Mouse (Mus musculus) embryonic facial prominence, embryonic 14.5 days (tissue): ENCODE measurements around the gene Ctnna3. TPM values are rescaled to one million over a fixed set of nuclear protein-coding genes. Genes with fewer than 3 reads are reported as not detected.

Source experiments
- ATAC-seq: fragments of 200-750 bp; cut with Nextera tagmentation; 2 replicates; pipeline ENCODE4 v1.8.0; 2017; ENCODE audit warnings: low read depth, moderate number of reproducible peaks, moderate TSS enrichment
- DNase-seq: peaks from one replicate; pipeline ENCODE4 v3.0.0-alpha.2; 2015; ENCODE audit warnings: low spot score
- H3K27ac ChIP-seq: fragments of 300-500 bp; sonication (generic); replicated peaks from 2 replicates; pipeline ENCODE4 v1.5.1; 2014; ENCODE audit warnings: low read depth, mild to moderate bottlenecking, low read length, moderate library complexity
- H3K27me3 ChIP-seq: fragments of 300-500 bp; sonication (generic); replicated peaks from 2 replicates; pipeline ENCODE4 v1.6.1; 2014; ENCODE audit warnings: low read length; ENCODE audit not compliant: control insufficient read depth, insufficient read depth
- H3K36me3 ChIP-seq: fragments of 300-500 bp; sonication (generic); 2 replicates; pipeline ENCODE4 v1.6.1; 2014; ENCODE audit warnings: low read length, mixed read lengths; ENCODE audit not compliant: control insufficient read depth, insufficient read depth
- H3K4me1 ChIP-seq: fragments of 300-500 bp; sonication (generic); 2 replicates; pipeline ENCODE4 v1.6.1; 2014; ENCODE audit warnings: antibody characterized with exemption, low read length; ENCODE audit not compliant: control insufficient read depth, insufficient read depth
- H3K4me2 ChIP-seq: fragments of 300-500 bp; sonication (generic); 2 replicates; pipeline ENCODE4 v1.6.1; 2014; ENCODE audit warnings: low read depth, mild to moderate bottlenecking, low read length, moderate library complexity, mixed read lengths
- H3K4me3 ChIP-seq: fragments of 300-500 bp; sonication (generic); 2 replicates; pipeline ENCODE4 v1.5.1; 2014; ENCODE audit warnings: low read depth, mild to moderate bottlenecking, low read length
- H3K9ac ChIP-seq: fragments of 300-500 bp; sonication (generic); 2 replicates; pipeline ENCODE4 v1.6.1; 2014; ENCODE audit warnings: low read depth, mild to moderate bottlenecking, low read length, moderate library complexity, mixed read lengths
- H3K9me3 ChIP-seq: fragments of 300-500 bp; sonication (generic); 2 replicates; pipeline ENCODE4 v1.6.1; 2016; ENCODE audit warnings: low read length; ENCODE audit not compliant: control insufficient read depth
- WGBS: fragments of 180-500 bp; shearing (Covaris S2); extraction: QIAGEN DNeasy Blood & Tissue Kit; methylation state at CpG from one replicate; pipeline ENCODE4 v1.1.7; 2014; 5-methylcytosine and 5-hydroxymethylcytosine counted together
- polyA plus RNA-seq: library from polyadenylated mRNA; unstranded; fragments of >200 nt; fragmentation: Nextera tagmentation; extraction: Ambion mirVana; gene quantifications from 2 replicates; pipeline ENCODE4 v1.2.1, GENCODE M21; 2014

The Ctnna3 gene
- polyA plus RNA-seq, 1 experiment from 2014 or later: 1.6 TPM

DNA sequence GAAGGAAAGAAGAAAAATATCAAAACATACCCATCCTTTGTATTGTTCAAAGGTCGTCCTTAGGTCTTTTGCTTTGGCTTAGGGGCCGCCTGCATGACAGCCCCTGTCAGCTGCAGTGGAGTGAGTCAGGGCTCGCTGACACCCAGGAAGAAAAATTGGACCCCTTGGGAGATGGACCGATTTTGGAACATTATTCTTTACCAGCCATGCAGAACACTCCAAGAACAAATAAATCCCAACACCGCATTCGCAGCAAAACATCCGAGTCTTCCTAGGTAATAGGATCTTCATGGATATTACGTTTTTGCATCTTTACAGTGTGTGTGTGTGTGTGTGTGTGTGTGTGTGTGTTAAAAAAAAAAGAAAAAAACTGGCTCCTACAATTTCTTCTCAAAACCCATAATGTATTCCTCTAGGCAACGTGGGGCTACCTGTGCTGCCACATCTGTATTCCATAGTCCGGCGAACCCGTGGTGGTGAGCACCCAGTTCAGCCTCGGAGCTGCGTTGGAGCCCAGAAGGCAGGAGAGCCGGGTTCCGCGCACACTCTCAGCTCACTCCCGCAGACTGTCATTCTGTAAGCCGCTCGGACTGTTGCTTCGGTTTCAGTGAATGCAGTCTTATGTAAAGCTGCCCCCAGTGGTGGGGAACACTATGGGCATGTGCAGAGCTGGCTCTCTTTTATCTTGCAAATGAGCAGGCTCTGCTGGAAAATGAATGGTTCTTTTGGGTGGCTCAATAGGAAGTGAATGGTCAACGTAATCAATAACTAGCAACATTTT is 660.0 kb downstream of the Ctnna3 start, which contains the start of gene Lrrtm3:
Gene Lrrtm3, minus strand, starts transcription at position 598 of the 781 bp plus-strand sequence.
- H3K4me1 ChIP-seq: peaks cover 12% of the 10 kb centered on the region; the same call in 1 of the 2 replicates
- DNase-seq: peak; percentile 94
- no peaks in the 10 kb centered on the region for H3K36me3 ChIP-seq
- ATAC-seq: peak; percentile 93
- H3K9ac ChIP-seq: peak within 1 kb of the TSS; percentile 41
- H3K27ac ChIP-seq: no peak within 1 kb of the TSS
- H3K4me2 ChIP-seq: peak within 1 kb of the TSS; percentile 76
- WGBS: under 1% methylated on average over 22 of the region's 22 CpGs
- H3K9me3 ChIP-seq: no peaks in the 10 kb centered on the region
- peaks cover 20% of the 10 kb centered on the region for H3K27me3 ChIP-seq
- peak within 1 kb of the TSS; percentile 43 for H3K4me3 ChIP-seq

DNA sequence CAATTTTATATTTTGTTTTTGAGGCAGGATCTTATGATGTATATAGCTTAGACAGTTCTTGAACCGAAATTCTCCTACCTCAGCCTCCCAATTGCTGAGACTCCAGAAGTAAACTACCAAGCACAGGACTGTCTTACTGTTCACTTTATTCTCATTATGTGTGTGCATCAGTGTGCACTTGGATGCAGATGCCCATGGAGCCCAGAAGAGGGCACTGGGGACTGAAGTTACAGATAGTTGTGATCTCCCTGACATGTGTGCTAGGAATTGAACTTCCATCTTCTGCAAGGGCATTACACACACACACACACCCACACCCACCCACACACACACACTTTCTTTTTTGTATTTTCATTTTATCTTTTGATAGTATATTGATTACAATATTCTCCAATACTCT is 666.6 kb downstream of the Ctnna3 start:
- Histone ChIP-seq H3K4me1 (no peaks in the 10 kb centered on the region), H3K27me3 (peaks cover 3% of the 10 kb centered on the region; the same call in 1 of the 2 replicates), H3K4me3 (no peak overlapping the region), H3K9me3 (no peaks in the 10 kb centered on the region), H3K4me2 (no peak overlapping the region), H3K9ac (no peak overlapping the region), H3K27ac (no peak overlapping the region), H3K36me3 (no peaks in the 10 kb centered on the region)
- ATAC-seq: no peak
- 96% methylated on average over 1 of the region's 1 CpGs for WGBS
- no peak for DNase-seq

DNA sequence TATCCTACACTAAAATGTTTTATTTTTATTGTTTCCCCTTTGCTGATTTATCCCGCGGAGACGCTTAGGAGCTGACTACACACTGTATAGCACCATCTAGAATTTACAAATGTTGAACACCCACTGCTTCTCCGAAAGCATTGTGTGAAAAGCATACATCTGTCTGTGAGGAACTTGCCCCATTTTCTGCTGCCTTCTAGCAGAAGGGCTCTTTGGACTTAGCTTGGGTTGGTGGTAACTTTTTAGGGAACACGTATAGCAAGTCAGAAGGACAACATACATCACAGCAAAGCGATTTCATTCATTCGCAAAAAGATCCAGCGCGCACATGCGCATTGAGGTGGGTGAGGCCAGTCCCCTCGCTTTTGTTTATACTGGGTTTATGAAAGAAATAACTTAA is 685.3 kb downstream of the Ctnna3 start:
- no peaks in the 10 kb centered on the region for H3K36me3 ChIP-seq
- no peaks in the 10 kb centered on the region for H3K27me3 ChIP-seq
- H3K4me3 ChIP-seq: no peak overlapping the region
- no peak overlapping the region for H3K27ac ChIP-seq
- no peak overlapping the region for H3K9ac ChIP-seq
- no peak for DNase-seq
- ATAC-seq: no peak
- H3K9me3 ChIP-seq: no peaks in the 10 kb centered on the region
- no peak overlapping the region for H3K4me2 ChIP-seq
- WGBS: 94% methylated on average over 11 of the region's 11 CpGs
- H3K4me1 ChIP-seq: no peaks in the 10 kb centered on the region

DNA sequence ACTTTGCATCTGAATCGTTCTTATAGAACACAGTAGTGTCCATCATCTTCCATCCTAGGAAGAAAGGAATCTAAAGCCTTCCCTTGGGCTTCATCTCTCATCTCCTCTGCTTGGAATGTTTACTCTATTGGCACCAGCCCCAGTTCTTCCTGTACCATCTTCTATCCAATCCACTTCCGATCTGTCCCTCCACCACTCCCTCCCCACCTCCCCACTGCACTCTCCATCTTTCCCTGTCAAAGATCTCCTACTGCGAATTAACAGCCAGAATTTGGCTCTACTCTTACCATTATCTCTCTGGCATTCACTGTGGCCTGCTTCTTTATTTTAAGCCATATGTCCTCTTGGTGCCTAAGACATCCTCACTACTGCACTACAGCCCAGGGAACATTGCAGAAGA is 688.9 kb downstream of the Ctnna3 start:
- WGBS: 73% methylated on average over 3 of the region's 3 CpGs
- ATAC-seq: no peak

DNA sequence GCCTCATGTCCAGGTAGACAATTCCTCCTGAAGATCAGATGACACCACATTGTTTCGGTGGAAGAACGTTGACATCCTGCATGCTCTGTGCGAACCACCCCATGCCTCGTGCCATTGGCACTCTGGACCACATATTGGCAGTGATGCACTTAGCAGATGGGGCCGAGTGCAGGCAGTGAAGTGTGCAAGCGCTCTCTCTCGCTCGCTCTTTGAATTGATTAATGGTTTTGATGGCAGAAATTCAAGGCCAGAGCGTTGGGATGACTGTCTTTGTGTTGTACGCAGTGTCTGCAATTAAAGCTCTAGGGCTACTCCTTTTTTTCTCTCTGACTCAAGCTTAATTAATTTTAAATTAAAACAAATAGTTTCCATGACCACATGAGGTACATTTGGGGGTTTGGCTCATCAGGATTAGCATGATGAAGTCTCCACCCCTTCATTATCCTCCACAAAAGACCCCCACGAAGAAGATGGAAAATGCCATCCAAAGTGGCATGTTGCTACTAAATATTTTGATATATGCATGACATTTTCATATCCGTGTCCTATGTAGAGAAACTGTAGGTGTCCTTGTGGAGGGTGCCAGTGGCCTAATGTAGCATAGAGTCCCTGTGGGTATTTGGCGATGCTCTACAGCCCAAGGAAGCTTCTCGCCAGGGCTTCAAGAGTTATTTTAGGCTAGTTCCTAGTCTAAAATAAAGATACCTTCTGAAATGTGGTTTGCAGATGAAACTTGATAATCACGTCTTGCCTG is 700.7 kb downstream of the Ctnna3 start:
- Histone ChIP-seq H3K4me1 (no peaks in the 10 kb centered on the region), H3K27me3 (no peaks in the 10 kb centered on the region), H3K9ac (no peak overlapping the region), H3K27ac (no peak overlapping the region), H3K36me3 (no peaks in the 10 kb centered on the region), H3K9me3 (no peaks in the 10 kb centered on the region), H3K4me3 (no peak overlapping the region), H3K4me2 (no peak overlapping the region)
- 84% methylated on average over 15 of the region's 15 CpGs for WGBS
- ATAC-seq (no peak), DNase-seq (no peak)

More for the DNA sequence above, 688.9 kb downstream of the Ctnna3 start:
- Histone ChIP-seq H3K27me3 (no peaks in the 10 kb centered on the region), H3K9me3 (no peaks in the 10 kb centered on the region), H3K4me1 (no peaks in the 10 kb centered on the region), H3K36me3 (no peaks in the 10 kb centered on the region), H3K27ac (no peak overlapping the region), H3K9ac (no peak overlapping the region), H3K4me3 (no peak overlapping the region), H3K4me2 (no peak overlapping the region)
- no peak for DNase-seq

DNA sequence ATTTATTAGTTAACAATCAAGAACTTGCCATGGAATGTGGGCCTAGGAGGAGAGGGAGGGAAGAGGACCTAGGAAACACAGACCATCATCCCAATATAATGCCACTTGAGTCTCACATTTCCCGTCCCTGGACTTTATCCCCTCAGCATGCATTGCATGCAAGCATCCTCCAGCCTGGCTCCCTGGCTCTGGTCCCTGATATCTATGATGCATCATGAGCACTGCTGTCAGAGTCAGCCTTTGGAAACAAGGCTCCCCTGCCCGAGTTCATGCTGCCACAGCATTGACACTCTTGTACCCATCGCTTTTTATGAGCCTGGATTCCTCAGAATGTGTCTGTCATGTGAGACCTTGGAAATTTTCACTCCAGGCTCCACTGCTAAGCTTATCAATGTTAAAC is 703.6 kb downstream of the Ctnna3 start:
- WGBS: 75% methylated on average over 3 of the region's 3 CpGs
- Histone ChIP-seq H3K9me3 (no peaks in the 10 kb centered on the region), H3K4me1 (no peaks in the 10 kb centered on the region), H3K27ac (no peak overlapping the region), H3K4me3 (no peak overlapping the region), H3K36me3 (no peaks in the 10 kb centered on the region), H3K27me3 (no peaks in the 10 kb centered on the region), H3K4me2 (no peak overlapping the region), H3K9ac (no peak overlapping the region)
- no peak for ATAC-seq
- DNase-seq: no peak

DNA sequence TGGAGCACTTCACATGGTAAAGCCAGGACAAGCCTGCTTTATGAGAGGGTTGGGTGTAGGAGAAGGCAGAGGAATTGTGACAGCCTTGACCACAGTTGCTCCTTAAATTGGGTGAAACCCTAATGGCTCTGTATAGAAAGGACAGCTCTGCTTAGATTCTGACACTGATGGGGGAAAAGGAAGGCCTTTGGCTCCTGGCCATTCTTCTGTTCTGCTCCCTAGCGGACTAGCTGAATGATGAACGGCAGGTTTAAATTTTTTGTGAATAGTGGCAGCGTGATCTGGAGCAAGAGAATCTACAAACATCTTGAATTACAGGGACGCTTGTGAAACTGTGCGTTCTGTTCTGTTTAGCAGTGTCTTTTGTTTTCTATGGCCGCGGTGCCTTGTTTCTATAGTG is 705.6 kb downstream of the Ctnna3 start:
- H3K27ac ChIP-seq: no peak overlapping the region
- ATAC-seq (no peak), DNase-seq (peak; percentile 18)
- WGBS: 45% methylated on average over 7 of the region's 7 CpGs
- no peaks in the 10 kb centered on the region for H3K9me3 ChIP-seq
- no peaks in the 10 kb centered on the region for H3K36me3 ChIP-seq
- no peaks in the 10 kb centered on the region for H3K4me1 ChIP-seq
- no peaks in the 10 kb centered on the region for H3K27me3 ChIP-seq
- no peak overlapping the region for H3K4me2 ChIP-seq
- no peak overlapping the region for H3K4me3 ChIP-seq
- H3K9ac ChIP-seq: no peak overlapping the region

DNA sequence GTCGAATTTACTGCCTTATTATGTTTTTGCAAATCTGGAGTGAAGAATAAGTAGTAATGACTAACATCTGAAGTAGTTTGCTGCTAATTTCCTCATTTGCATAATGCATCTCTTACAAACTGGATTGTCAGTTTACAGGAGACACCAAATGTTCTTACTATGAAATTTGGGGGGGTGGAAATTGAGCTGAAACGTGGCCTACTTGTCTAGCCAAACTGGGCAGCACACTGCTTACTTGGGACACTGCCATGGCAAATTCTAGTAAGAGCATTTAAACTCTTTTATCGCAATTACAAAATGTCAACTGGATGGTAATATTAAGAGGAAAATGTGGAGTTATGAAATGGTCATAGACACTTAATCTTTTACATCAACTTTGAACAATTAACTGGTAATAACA is 716.6 kb downstream of the Ctnna3 start:
- Histone ChIP-seq H3K27ac (no peak overlapping the region), H3K36me3 (no peaks in the 10 kb centered on the region), H3K4me2 (no peak overlapping the region), H3K4me1 (no peaks in the 10 kb centered on the region), H3K27me3 (no peaks in the 10 kb centered on the region), H3K4me3 (no peak overlapping the region), H3K9ac (no peak overlapping the region), H3K9me3 (no peaks in the 10 kb centered on the region)
- 77% methylated on average over 3 of the region's 3 CpGs for WGBS
- ATAC-seq: no peak
- DNase-seq: no peak
